8 mouse cellular contexts compared by ENCODE assay signal in the genomic region with DNA sequence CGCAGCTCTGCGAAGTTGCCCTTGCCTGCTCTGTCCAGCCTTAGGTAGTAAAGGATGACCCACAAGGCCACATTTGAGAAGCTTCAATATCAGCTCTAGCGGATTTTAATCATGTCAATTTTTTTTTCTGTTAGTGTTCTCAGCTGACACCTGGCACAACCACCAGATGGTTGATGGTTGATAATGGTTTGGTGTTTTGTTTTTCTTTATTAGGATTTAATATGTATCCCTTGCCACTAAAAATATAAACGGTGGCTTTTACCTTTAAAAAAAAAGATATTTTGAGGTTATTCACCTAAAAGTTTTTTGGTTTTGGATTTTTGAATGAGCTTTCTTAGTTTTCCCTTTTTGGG. TPM values are rescaled to one million over a fixed set of nuclear protein-coding genes. Genes with fewer than 3 reads are reported as not detected.
DNase-seq lines count a peak whose midpoint lies in the region; ATAC-seq and TF ChIP-seq lines count a peak whose summit lies in the region.

No protein-coding gene starts in this region.

- TF ChIP-seq CTCF in heart, adult 2 months (IDR thresholded peaks at IDR 0.05): no peak
- TF ChIP-seq CTCF in thymus, adult 2 months (IDR thresholded peaks at IDR 0.05; ENCODE audit: borderline replicate concordance, control insufficient read depth, extremely low read depth, insufficient read depth, low read length, poor library complexity): no peak

- no peaks in the 10 kb centered on the region for H3K27me3 ChIP-seq in heart, adult 2 months (ENCODE audit: control insufficient read depth, insufficient read depth, low read length)
- H3K27me3 ChIP-seq in thymus, adult 2 months (ENCODE audit: control insufficient read depth, insufficient read depth, low read length): no peaks in the 10 kb centered on the region
- H3K27me3 ChIP-seq in liver, embryonic 13.5 days: no peaks in the 10 kb centered on the region

- H3K9ac ChIP-seq in heart, adult 2 months (ENCODE audit: low read depth, low read length): peak overlapping the region; percentile 96
- H3K9ac ChIP-seq in liver, embryonic 13.5 days: peak overlapping the region; percentile 85

- peaks cover 9% of the 10 kb centered on the region for H3K4me1 ChIP-seq in heart, adult 2 months (ENCODE audit: control insufficient read depth, insufficient read depth, low read length)
- no peaks in the 10 kb centered on the region for H3K4me1 ChIP-seq in thymus, adult 2 months (replicated peaks; ENCODE audit: control insufficient read depth, insufficient read depth, low read length)
- peaks cover 11% of the 10 kb centered on the region for H3K4me1 ChIP-seq in liver, embryonic 13.5 days (replicated peaks)

- DNase-seq in heart, adult 2 months: no peak
- DNase-seq in heart, adult 8-10 months (ENCODE audit: low spot score): no peak
- DNase-seq in thymus, adult 2 months: no peak
- no peak for DNase-seq in thymus, postnatal 0 days (ENCODE audit: low spot score)
- DNase-seq in liver, embryonic 13.5 days: no peak
- DNase-seq in right cerebral cortex, postnatal 36 days (ENCODE audit: low spot score in 2 of 2): no peak
- no peak for DNase-seq in urinary bladder, postnatal 10 days (ENCODE audit: low spot score)
- DNase-seq in natural killer cell, adult 2 months (ENCODE audit: low spot score in 2 of 2): no peak

- peak overlapping the region; percentile 97 for H3K4me2 ChIP-seq in liver, embryonic 13.5 days

- TF ChIP-seq POLR2A in heart, adult 2 months (IDR thresholded peaks at IDR 0.05; ENCODE audit: insufficient read depth, low read depth, low read length): peak; percentile 19; the same call in 1 of the 2 replicates
- TF ChIP-seq POLR2A in thymus, adult 2 months (IDR thresholded peaks at IDR 0.05; ENCODE audit: control insufficient read depth, extremely low read depth, insufficient read depth, low read length, poor library complexity): no peak

- intact Hi-C loops in heart, adult 2 months (cut with DNase I): loop anchor here (5.0 to 10.0 kb wide), 5 partner anchors 66 to 374 kb away; partner anchors contain the start of genes Klhl6 and Parl

- H3K79me2 ChIP-seq in heart, adult 2 months (replicated peaks; ENCODE audit: control insufficient read depth, insufficient read depth, low read length): 0 out of 2 replicates have a peak, but pooled peaks cover 4% of the 10 kb centered on the region

- H3K4me3 ChIP-seq in heart, adult 2 months: peak overlapping the region; percentile 100
- H3K4me3 ChIP-seq in thymus, adult 2 months (ENCODE audit: control insufficient read depth, insufficient read depth, low read length): peak overlapping the region; percentile 79
- H3K4me3 ChIP-seq in liver, embryonic 13.5 days (replicated peaks): peak overlapping the region; percentile 92

- H3K36me3 ChIP-seq in heart, adult 2 months (ENCODE audit: control insufficient read depth, insufficient read depth, low read length): peaks cover 27% of the 10 kb centered on the region
- peaks cover 3% of the 10 kb centered on the region for H3K36me3 ChIP-seq in thymus, adult 2 months (ENCODE audit: control insufficient read depth, insufficient read depth, low read length)
- 0 out of 2 replicates have a peak, but pooled peaks cover 3% of the 10 kb centered on the region for H3K36me3 ChIP-seq in liver, embryonic 13.5 days

- H3K27ac ChIP-seq in heart, adult 2 months: peak overlapping the region; percentile 100
- no peak overlapping the region for H3K27ac ChIP-seq in thymus, adult 2 months (ENCODE audit: control insufficient read depth, insufficient read depth, low read length)
- H3K27ac ChIP-seq in liver, embryonic 13.5 days: peak overlapping the region; percentile 87; the same call in 1 of the 2 replicates

- H3K9me3 ChIP-seq in liver, embryonic 13.5 days (replicated peaks): no peaks in the 10 kb centered on the region

- no peak for ATAC-seq in liver, embryonic 13.5 days (ENCODE audit: low read depth)

- no peak for TF ChIP-seq EP300 in heart, adult 2 months (IDR thresholded peaks at IDR 0.05; ENCODE audit: insufficient read depth, low read depth, low read length)

- WGBS in heart, adult 2 months: under 1% methylated on average over 4 of the region's 4 CpGs
- 0% methylated on average over 4 of the region's 4 CpGs for WGBS in thymus, adult 2 months
- WGBS in liver, embryonic 13.5 days (ENCODE audit: insufficient replicate concordance): 5% methylated on average over 4 of the region's 4 CpGs

RNA-seq across cellular contexts. Expression of gene Klhl24, which starts 1.0 kb away (rescaled TPM):
- 100 to 1,000 TPM; 256 to 323 TPM for total RNA-seq in heart, adult 2 months (2021)
- polyA plus RNA-seq in heart, adult 2 months (2012; rRNA removed): 43.7 and 107 TPM in 2 replicates
- 100 to 1,000 TPM; 255 to 316 (median 275) TPM for total RNA-seq in heart, adult 8-10 months (2022)
- 25.1 and 28.7 TPM in 2 replicates for polyA plus RNA-seq in thymus, adult 2 months (2012; rRNA removed)
- 29.2 and 29.5 TPM in 2 replicates for polyA plus RNA-seq in thymus, postnatal 0 days (2015; fragmentation: Nextera tagmentation; extraction: Ambion mirVana)
- 3.5 and 4.4 TPM in 2 replicates for polyA plus RNA-seq in liver, embryonic 13.5 days (2015; fragmentation: Nextera tagmentation; extraction: Ambion mirVana)

RNA-seq across cellular contexts. Expression of gene Yeats2, which starts 42.5 kb away (rescaled TPM):
- 1 to 10 TPM; 7.7 to 8.7 TPM for total RNA-seq in heart, adult 2 months (2021)
- 7.2 and 15.4 TPM in 2 replicates for polyA plus RNA-seq in heart, adult 2 months (2012; rRNA removed)
- total RNA-seq in heart, adult 8-10 months (2022): 1 to 10 TPM; 7.8 to 9.8 (median 8.5) TPM
- 52.5 and 55.3 TPM in 2 replicates for polyA plus RNA-seq in thymus, adult 2 months (2012; rRNA removed)
- polyA plus RNA-seq in thymus, postnatal 0 days (2015; fragmentation: Nextera tagmentation; extraction: Ambion mirVana): 8.9 and 9.9 TPM in 2 replicates
- 4.1 and 5.5 TPM in 2 replicates for polyA plus RNA-seq in liver, embryonic 13.5 days (2015; fragmentation: Nextera tagmentation; extraction: Ambion mirVana)
